Mouse (Mus musculus) heart, postnatal 14 days (tissue): Measurements from ENCODE around the gene Napb. TPM values are rescaled to one million over a fixed set of nuclear protein-coding genes. Genes with fewer than 3 reads are reported as not detected.
"Not testable (repeated sequence)": the region's sequence is repeated elsewhere in the genome, so short reads cannot be mapped to it uniquely, and the experiment has no call there.

Experiments used
- DNase-seq, 2 experiments: peaks; one replicate each; pipeline ENCODE4 v3.0.0; 2021 to 2022
- intact Hi-C: fragments of 180-260 bp; cut with DNase I; formaldehyde crosslinking; loops from one replicate; pipeline ENCODE4 v1.15.1; 2025
- long read RNA-seq, 2 experiments: library from polyadenylated mRNA; stranded (forward); transcript quantifications; one replicate each; pipeline ENCODE4 v2.0.0; 2021
- total RNA-seq, 2 experiments: library from RNA; stranded (reverse); gene quantifications; 2 replicates each; pipeline ENCODE4 v1.2.3; 2021

Napb gene
- total RNA-seq = 1 to 10 TPM; 1.6 to 2.1 TPM
- long read RNA-seq, experiment 1, full-length matches to known transcripts = 2 of 2 reads
- long read RNA-seq, experiment 1, partial matches to known transcripts = 0 of 2 reads
- long read RNA-seq, experiment 1, other reads (novel, unspliced or antisense) = 0 of 2 reads
- long read RNA-seq, experiment 2, partial matches to known transcripts = 0 of 1 reads
- long read RNA-seq, experiment 2, other reads (novel, unspliced or antisense) = 1 of 1 reads

DNA sequence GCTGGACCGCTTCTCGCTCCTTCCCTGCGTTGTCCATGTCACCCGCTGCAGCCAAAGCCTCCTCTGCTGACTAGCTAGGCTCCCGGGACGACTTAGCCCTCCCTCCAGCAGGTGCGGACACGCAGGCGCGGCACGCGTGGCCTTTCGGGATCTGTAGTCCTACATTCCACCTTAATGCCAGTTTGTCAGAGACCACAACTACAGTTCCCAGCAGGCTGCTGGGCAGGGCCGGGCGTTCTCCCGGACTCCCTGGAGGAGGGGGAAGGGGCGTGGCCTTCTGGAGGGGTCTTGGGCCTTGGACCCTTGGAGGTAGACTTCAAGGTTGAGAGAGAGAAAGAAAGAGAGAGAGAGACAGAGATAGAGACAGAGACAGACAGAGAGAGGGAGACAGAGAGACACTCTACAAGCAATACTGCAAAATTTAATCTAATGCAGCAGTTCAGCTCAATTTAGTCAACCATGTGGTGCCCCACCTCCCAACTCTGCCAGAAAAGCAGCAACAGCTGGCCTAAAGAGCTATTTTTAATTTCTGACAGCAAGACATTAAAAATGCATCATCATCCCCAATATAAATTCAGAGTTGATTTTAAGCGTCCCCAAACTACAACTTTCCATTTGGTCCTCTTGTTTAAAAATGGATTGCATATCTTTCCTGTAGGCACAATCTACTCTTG is at the start of gene Napb:
Napb (minus strand) TSS at position 141 of the 674 bp plus-strand sequence.
- DNase-seq = peak; percentile 91 to 93
- intact Hi-C loops = no loop called here

DNA sequence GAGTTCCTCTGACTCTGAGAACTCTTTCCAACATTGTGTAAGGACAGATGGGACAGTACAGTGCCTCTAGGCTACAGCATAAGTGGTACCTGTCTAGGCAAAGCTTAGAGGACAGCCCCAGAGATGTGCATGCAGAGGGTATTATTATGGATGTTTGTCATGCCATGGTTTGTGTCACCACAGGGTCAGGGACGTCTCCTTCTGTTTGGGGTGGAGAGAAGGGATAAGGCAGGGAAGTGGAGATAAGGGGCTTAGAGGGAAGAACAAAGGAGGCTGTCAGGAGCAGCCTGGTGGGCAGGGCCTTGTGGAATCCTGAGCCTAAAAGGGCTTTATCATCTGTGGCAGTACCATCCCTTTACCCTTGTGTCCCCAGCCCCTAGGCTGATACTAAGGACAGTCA is 49.4 kb upstream of the Napb start, which contains the start of gene 8030411F24Rik:
8030411F24Rik (plus strand) TSS at position 301 of the 400 bp plus-strand sequence.
- intact Hi-C loops = no loop called here
- DNase-seq = no peak

- intact Hi-C loops, DNase-seq: not testable (repeated sequence)
Measured at GRCm38 (mm10) chr2:148771397-148771796, 39.1 kb upstream of the Napb start, which contains the start of gene Cst11. TSS of gene Cst11 (minus strand) at chr2:148771497.

DNA sequence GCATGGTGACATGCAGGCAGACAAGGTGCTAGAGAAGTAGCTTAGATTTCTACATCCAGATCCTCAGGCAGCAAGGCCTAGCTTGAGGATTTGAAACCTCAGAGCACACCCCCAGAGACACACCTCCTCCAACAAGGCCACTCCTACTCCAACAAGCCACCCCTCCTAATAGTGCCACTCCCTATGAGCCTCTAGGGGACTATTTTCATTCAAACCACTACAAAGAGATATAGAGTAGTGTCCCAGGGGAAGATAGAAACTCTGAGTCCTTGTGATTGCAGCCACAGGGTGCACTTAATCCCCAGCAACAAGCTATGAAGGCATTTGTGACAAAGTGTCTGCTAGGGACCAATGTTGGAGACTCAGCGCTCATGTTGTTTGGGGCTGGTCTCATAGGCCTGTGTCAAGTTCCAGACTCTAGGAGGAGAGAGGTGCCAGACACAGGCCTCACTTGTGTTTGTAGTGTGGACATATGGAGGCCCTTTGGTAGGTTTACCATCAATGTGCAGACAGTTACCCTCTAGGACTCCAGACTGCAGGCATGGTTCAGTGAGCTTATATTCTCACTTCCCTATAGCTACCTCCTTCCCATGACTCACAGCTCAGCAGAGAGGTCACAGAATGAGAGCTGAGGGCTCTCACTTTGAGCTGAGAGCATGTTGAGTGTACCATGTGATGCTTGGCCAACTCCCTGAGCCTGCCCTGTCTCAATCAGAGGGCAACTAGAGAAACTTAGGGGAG is 31.6 kb upstream of the Napb start:
- intact Hi-C loops = no loop called here
- DNase-seq = no peak

- no peak for DNase-seq
- intact Hi-C loops = loop anchor here (10.0 kb wide), 1 partner anchor 180 kb away; no protein-coding TSS in a partner anchor
Measured at GRCm38 (mm10) chr2:148754310-148754846, 22.1 kb upstream of the Napb start.

DNA sequence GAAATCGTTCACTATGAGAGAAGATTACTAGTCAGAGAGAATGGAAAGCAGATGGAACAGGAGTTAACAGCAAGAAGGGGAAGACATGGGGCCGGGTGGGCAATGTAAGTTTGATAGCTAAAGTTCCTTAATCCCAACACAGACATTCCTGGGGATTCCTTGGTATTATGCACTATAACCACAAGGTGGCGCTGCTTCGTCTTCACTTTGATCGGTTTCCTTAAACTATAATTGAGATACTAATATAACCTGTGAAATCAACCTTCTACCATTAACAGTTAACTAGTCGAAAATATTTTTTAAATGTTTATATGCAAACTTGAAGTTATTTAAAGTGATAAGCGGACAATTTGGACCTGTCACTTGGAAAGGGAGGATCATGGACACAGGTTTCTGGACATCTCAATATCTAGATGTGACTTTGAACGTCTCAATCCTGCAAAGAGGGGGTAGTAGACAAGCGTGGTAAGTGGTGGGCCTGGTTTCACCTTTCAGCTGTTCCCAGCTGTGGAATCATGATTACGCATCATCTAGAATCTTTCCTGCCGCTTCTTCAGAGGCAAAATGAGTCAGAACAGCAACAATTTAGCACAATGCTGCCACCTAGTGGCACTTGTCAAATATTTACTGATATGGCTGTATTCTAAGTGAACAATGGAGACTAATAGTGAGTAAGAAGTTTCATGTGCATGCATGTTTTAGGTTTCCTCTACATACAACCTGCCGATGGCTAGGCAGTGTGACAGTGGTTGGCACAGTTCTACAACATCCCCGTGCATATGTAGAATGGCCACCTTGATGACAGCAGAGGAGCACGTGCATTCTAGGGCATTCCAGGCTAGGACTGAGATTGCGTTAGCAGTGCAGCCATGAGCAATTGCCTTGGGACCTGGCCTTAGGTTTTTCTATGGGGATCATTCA is 19.9 kb upstream of the Napb start:
- intact Hi-C loops = loop anchor here (1.0 to 10.0 kb wide), 2 partner anchors 150 to 177 kb away; no protein-coding TSS in a partner anchor
- peak; percentile 72 to 81 for DNase-seq

- intact Hi-C loops = loop anchor here (10.0 kb wide), 1 partner anchor 175 kb away; no protein-coding TSS in a partner anchor
- no peak for DNase-seq
Measured at GRCm38 (mm10) chr2:148750058-148750457, 17.8 kb upstream of the Napb start, which contains the start of gene Cstl1. TSS of gene Cstl1 (plus strand) at chr2:148750358.

- DNase-seq = no peak
- intact Hi-C loops = no loop called here
Measured at GRCm38 (mm10) chr2:148743846-148744407, 11.7 kb upstream of the Napb start.

- DNase-seq = no peak
- intact Hi-C loops = no loop called here
Measured at GRCm38 (mm10) chr2:148743001-148743400, 10.7 kb upstream of the Napb start.

DNA sequence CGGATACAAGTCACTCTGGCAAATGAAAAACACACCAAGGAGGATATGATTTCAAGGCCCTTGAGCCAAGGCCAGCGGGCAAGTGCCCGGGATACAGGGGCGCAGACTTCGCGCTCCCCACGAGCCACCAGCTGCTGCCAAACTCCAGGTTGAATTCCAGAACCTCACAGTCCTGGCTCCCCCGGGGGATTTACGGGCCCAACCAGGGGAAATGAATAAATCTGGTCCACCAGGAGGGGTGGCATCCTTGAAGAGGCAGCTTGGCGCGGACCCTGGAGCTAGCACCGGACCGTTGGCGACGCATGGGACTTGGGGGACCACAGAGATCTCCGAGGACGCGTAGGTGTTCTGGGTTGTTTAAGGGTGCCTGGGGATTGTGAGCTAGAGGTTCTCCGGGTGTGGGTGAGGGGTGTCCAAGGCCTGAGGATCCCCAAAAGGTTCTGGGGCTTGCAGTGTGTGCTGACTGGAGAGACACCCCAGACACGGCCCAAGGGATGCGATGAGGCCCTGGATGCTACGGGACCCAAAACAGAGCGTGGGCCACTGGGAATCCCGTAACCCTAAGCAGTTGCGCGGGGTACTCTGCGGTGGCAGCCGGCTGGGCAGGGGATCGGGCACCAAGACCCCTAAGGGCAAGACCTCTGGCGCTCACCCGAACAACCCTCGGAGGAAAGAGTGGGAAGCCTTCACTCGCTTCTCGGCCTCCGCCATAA is 497 bp downstream of the Napb start:
- intact Hi-C loops = no loop called here
- DNase-seq = peak; percentile 10 to 38

DNA sequence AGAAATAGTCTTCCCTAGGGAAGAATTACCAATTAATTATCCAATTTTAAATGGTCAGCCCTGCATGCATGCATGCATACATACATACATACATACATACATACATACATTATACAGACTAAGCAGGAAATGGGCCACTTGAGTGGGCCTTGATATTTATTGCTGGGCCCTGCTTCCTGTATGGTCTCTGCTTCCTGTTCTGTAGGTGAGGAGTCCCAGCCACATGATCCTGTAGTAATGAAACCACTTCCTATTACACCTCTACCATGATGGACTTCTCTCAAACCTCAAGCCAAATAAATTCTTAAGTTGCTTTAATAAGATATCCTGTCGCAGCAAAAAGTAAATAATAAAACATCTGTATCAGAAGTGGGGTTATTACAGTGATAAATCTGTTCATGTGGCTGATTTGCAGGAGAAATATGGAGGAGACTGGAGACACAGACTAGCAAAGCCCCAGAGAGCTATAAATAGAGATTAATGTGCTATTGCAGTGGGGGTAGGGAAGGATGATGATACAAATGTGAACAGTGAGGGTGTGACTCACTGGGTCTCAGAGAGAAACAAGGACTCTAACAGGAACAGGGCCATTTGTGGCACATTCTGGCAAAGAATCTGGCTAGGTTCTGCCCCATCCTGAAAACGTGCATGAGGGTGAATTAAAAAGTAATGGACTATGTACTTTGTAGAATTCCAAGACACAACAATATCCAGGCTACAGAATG is 12.8 kb downstream of the Napb start:
- intact Hi-C loops = no loop called here
- no peak for DNase-seq

GRCm38 (mm10) chr2:148717072-148717471 is 15.2 kb downstream of the Napb start:
- no peak for DNase-seq
- intact Hi-C loops = no loop called here

GRCm38 (mm10) chr2:148712326-148712725 is 19.9 kb downstream of the Napb start:
- no peak for DNase-seq
- intact Hi-C loops = no loop called here

DNA sequence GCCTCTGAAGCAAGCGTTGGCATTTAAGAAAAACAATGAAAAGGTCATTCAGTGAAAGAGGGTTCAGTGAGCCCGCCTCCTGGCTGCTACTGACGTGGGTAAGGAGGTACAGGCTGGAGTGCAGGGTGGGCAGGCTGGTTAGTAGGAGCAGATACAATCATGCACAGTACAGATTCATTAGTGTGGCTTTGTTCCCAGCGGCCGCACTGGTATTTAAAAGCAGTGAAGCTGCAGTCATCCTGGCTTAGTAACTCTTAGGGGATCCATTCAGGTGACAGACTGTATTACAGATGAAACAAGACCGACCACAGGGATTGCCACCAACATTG is 25.1 kb downstream of the Napb start:
- intact Hi-C loops = no loop called here

GRCm38 (mm10) chr2:148706409-148707201 is 25.7 kb downstream of the Napb start:
- intact Hi-C loops = no loop called here

More for the DNA sequence above, 25.1 kb downstream of the Napb start:
- no peak for DNase-seq

GRCm38 (mm10) chr2:148698571-148698970 is 33.7 kb downstream of the Napb start:
- intact Hi-C loops = no loop called here
- no peak for DNase-seq

More at GRCm38 (mm10) chr2:148706409-148707201, 25.7 kb downstream of the Napb start:
- no peak for DNase-seq

- no peak for DNase-seq
- intact Hi-C loops = no loop called here
Measured at GRCm38 (mm10) chr2:148690781-148691180, 41.5 kb downstream of the Napb start.
